Mouse (Mus musculus) frontal cortex, postnatal 14 days (tissue): ENCODE results near the gene Map4k5.

ENCODE experiments used
- DNase-seq, 2 experiments: peaks; one replicate each; pipeline ENCODE4 v3.0.0; 2022; ENCODE audit warnings: low spot score in 2 of 2

Map4k5 gene

DNA sequence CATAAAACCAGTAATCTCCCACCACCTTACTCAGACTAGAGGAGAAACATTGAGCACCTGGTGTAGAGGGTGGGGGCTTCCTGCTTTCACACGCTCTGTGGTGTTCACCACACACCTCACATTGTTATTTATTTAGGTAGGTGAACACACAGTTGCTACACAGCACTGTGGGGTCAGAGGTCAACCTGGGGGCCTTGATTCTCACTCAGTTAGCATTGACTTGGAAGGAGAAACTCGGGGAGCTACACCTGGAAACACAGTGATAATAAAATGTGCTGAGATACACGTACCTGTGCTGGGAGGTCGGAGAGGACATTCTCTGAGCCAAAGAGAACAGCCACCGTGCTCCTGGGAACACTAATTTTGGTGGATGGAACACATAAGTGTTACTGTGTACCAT, 104.6 kb downstream of the Map4k5 start:
- DNase-seq, result no peak

DNA sequence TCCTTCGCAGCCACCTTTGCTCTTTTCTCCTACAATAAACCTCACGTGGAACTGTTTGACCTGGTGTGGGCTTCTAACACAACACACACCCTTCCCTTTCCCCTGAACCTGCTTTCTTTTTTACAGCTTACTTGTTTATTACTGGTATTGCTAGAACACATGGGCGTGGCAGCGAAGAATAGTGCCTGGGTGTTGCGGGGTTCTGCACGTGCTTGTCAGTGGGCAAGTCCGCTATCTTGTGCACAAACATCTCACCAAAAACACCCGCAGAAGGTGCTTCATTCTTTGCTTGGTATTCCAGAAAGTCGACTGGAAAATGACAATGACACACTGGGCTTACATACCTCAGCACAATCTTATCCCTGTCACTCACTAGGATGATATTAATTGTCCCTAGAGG, 107.5 kb downstream of the Map4k5 start:
- no peak for DNase-seq

DNA sequence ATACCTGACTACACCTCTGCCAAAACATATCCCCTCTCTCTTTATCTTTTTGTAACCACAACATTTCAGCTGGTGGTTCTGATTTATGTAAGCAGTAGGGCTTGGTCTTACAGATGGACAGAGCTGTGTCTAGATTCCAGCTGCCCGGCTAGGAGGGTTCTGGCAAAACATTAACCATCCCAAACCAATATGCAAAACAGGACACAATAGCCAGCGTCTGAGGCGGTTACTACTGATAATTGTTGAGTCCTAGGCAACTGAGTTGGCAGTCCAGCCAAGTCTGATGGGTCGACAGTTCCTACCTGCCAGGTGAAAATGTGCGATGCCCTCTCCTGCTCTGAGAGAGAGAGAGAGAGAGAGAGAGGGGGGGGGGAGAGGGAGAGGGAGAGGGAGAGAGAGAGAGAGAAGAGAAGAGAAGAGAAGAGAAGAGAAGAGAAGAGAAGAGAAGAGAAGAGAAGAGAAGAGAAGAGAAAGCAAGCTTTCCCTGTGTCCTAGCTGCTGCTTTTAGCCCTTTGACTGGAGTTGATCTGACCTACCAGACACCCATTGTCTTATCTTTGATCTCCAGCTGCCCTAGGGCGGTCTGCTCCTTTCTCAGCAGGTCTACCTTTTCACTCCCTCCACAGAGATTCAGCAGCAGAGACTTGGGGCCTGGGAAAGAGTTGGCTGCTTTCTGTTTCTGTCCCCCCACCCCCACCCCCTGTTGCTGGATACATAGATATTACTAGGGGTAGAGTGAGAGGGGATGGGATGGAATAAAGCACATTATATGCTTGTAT, 109.6 kb downstream of the Map4k5 start:
- no peak for DNase-seq

DNA sequence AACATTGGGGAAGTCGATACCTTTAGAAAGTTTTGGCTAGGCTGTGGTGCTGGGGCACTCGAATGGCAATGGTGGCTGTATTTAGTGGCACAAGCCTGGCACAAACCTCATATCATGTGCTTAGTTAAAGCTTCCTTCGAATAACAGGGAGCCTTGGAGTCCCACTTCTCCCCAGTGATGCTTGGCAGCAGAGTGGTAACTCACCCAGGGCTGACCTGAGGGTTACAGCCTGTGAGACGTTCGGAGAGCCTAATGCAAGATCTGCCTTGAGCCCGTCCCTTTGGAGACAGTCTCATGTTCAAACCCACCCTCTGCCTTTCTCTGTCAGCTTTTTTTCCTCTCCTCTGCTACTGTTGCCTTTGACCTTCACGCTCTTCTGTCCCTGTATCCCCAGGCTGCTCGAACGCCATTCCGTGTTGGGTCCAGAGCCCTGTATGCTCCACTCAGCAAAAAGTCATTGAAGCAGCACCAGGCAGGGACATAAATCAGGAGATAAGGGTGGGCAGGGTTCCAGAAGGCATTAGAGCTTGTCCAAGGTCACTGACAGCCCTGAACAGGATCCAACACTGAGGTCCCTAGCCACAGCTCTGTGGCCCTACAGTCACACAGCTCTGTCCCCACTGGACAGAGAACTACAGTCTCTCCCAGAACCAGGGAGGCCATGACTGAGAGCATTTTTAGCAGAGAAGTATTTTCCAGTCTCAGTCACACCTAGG, 110.9 kb downstream of the Map4k5 start:
- DNase-seq, result no peak

DNA sequence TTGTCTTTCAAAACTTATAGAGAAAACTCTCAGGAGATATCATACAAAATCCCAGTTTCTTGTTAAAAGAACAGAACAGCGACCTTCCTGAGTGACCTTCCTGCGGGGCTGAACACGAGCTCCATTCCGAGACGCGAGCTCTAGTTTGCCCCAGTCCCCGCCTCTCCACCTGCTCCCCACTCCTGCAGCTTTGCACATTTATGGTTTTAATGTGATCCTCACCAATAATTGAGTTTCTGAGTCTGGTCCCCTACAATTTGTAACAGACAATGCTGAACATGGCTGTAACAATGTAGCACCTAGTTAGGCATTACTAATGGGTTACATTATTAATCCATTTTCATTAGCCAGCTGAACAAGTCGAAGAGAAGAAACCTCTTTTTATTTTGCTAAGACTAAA, 111.5 kb downstream of the Map4k5 start:
- DNase-seq, result no peak

DNA sequence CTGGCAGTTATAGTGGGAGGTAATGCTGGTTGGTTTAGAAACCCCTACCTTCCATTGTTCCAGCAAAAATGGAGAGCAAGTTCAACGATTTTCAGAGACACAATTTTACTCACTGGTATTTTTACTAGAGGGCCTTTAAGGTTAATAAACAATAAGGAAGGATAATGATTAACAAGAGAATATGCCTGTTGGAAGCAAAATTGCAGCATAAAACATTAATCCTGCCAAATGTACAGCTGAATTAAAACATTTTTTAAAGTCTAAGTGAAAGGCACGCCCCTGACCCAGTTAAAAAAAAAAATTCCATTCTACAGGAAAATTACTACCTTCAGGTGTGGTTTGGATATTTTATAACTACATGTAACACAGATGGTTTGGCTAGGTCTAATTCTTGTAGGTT, 115.0 kb downstream of the Map4k5 start:
- no peak for DNase-seq

DNA sequence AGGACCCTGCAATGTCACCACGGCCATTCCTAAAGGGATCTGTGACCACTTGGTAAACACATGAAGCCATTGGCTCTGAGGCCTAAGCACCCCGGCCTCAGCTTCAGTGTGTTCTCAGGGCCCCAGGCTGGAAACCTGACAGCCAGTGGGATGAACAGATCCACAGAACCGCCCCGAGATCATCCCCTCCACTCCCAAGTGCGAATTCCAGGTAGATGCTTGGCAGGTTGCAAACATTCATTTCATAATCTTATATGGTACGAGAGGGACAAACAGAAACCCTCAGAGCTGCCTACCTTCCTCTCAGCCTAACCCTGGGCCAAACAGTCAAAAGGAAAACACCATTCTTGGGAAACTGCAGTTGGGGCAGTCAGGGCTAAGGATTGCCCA, 115.7 kb downstream of the Map4k5 start:
- no peak for DNase-seq

DNA sequence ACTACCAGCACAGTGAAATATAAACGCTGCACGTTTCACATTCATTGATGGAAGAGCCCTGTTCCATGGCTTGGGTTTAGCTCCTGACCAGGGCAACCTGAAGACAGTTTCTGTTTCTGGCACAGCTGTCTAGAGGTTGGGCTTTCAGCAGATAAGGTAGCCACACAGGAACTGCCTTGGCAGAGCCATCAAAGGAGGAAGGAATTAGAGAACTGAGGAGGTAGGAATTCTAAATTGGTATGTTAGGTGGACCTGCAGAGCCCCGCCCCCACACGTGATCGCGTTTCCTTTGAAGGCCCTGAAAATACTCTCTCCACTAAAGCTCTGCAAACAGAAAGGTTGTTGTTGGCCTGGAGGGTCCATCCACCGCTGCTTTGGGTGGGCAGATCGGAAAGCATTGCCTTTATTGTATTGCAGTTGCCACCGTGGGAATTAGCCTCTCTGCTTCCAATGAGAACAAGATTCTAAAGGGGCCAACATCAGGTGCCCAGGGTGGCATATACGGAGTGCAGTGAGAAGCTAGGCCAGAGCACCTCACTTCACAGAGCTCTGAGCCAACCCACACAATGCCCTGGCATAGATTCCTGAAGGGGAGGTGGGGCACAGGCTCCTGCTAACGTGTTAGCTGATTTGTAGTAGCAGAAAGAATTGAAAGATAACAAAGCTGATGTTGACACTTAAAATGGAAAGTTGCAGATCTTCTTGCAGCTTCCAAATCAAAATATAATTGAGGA, 116.2 kb downstream of the Map4k5 start:
- no peak for DNase-seq

DNA sequence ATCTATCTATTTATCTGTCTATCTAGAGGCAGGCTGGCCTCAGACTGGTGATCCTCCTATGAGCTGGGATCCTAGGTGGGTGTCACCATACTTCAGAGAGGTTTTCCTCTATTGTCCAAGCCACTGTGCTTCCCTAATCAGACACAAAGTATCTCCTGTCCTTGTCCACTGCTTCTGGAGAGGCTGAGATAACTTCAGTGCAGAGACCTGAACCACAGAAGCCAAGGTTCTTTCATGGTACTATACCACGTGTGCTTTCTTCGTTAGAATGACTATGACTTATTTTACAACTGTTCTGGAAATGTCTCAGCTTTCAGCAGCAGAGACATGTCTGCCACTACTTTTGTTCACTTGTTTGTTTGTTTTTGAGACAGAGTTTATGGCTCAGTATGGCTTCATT, 124.2 kb downstream of the Map4k5 start:
- no peak for DNase-seq

DNA sequence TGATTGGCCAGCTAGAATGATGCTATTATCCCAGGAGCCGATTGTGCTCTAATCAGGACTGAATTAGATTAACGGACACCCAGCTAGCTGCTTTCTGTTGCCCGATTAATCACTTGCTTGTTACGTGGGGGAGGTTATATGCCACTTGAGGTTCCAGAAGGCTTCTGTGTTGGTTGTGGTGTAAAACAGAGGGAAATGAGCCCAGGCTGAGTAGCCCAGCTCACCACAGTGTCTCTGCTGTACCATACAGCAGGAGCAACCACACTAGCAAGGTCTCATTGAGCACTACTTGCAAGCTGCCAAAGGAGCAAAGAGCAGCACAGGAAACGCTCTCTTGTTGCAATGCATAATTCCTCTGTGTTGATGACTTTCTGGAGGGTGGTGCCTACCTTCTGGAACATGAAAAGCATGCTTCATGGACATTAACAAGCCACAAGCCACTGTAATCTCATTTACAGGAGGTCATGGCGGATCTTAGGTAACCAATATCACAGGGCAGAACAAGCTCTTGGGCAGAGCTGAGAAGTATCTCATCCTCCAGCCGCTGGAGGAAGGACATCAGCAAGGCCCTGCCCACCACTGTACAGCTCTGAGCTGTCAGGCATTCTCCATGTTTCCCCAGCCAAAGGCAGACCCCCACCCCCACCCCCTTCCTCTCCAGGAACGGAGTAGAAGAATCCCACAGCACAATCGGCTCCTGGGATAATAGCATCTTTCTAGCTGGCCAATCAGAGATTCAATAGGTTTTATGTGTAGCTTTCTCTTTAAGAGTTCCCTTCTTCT, 125.3 kb downstream of the Map4k5 start:
- DNase-seq, result no peak

DNA sequence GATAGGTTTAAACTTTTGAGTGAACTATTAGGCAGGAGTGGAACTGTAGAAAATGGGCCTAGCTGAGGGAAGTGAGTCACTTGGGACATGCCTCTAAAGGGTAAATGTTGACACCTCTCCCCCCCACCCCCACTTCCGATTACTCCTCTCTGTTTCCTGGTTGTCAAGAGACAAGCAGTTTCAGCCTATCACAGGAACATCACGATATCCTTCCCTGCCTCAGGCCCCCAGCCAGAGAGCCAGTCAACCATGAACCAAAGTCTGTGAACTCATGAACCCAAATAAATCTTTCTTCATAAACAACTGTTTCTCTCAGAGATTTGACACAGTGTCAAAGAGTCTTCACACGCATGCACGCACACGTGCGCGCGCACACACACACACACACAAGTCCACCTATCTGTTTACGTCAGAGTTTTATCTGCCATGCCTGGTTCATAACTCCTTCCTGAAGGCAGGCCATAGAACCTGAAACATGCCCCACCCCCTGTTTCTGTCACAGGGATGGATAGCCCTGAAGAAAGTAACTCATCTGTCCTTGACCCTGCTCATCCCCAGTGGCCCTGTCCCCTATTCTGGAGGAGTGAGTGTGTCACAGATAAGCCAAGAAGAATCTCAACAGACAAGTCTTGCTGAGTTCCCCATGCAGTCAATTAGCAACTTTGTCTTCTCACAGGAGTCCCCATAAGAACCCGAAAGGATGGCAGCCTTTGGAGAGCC, 126.7 kb downstream of the Map4k5 start:
- no peak for DNase-seq

DNA sequence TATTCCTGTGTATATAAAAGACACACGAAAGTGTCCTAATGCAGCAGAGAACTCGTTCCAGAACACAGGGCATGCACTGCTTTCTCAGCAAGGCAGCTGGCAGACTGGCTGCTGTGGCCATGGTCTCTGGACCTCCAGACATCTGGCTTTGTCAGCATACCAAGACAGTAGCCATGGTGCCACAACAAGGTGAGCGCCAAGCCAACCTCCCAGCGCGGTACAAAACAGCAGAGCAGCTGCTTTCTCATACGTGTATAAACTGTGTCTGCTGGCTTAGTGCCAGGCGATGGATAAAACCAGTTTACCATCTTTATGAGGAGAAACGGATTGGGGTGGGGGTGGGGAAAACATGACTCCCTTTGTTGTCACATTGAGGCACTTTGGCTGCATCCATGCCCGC, 127.5 kb downstream of the Map4k5 start:
- DNase-seq, result no peak

DNA sequence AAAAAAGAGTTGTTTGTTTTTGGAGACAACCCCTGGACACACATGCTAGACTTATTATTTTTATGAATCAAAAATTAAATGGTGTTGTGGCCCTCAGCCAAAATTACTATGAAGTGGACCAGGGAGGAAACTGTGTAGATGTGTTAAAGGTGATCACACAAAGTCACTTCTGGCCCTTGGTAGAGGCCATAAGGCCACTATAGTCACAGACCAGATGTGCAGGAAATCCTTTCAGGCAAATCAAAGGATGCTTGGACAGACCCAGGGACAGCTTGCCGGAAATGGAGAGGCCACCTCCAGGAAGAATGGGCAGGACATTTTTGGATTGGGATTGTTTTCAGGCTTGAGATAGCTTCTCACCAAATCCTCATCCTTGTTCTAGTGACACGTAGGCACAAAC, 131.4 kb downstream of the Map4k5 start:
- no peak for DNase-seq

DNA sequence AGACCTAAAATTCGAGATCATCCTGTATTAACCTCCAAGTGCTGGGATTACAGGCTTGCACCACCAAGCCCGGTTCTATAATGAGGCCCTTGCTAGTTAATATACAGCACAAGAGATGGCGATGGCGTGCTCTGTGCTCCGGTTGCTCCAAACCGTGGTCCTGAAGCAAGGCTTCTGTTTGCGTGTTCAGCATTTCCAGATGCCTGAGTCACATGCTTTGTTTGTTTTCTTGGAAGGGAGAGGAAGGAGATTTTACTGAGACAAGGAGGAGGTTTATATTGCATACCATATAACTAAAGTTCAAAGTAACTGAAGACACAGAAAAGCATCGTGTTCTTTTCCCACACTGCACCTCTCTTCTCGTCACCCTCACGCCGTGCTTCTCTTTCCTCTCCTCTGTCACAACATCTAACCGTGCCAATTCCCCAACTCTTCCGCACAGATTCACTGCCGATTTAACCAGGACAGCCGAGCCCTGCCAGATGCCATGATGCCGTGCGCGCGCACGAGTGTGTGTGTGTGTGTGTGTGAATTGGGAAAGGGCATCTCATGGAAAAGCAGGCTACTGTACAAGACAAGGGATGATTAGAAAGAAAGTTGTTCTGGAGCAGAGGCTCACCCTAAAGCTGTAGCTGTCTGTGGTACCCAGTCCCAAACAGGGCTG, 132.1 kb downstream of the Map4k5 start:
- DNase-seq, result no peak

DNA sequence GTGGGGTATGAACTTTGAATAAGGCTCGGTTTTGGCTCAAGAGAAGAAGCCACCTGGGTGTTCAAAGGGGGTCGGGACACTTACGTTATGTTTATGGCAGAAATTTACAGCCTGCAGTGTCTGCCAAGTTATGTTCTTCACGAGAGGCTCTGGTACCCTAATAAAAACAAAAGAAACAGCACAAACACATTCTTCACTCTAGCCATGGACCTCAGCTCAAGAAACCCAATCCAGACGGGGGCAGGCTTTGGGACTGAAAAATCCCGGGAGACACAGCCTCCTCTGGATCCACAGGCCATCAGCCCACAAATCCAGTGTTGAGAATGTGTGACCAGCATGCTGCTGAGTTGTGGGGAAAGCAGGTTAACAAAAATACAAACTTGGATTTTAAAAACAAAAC, 133.0 kb downstream of the Map4k5 start:
- no peak for DNase-seq

DNA sequence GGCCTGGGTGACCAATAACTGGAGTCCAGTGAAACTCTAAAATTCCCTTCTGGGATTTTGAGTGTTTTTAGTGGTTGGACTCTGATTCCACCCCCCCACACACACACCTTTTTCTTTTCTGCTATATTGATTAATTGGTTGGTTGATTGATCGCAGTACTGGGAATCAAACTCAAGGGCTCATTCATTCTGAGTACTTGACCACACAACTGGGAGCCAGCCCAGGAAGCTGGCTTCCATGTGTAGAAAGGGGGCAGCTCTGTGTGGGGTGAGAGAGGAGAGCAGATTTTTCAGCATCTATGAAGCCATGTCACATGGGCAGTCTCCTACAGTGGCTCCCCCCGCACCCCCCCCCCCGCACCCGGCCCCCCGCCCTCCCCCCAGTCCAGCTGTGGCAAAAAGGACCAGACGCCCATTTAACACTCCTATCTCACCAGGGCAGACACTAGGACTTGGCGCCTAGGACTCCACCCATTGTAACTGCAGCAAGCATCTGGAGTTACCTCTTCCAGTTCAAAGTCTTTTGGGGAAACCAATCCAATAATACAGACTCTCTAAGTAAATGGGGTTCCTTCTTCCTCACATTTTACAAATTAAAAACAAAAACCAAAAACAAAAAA, 133.6 kb downstream of the Map4k5 start:
- DNase-seq, result no peak

DNA sequence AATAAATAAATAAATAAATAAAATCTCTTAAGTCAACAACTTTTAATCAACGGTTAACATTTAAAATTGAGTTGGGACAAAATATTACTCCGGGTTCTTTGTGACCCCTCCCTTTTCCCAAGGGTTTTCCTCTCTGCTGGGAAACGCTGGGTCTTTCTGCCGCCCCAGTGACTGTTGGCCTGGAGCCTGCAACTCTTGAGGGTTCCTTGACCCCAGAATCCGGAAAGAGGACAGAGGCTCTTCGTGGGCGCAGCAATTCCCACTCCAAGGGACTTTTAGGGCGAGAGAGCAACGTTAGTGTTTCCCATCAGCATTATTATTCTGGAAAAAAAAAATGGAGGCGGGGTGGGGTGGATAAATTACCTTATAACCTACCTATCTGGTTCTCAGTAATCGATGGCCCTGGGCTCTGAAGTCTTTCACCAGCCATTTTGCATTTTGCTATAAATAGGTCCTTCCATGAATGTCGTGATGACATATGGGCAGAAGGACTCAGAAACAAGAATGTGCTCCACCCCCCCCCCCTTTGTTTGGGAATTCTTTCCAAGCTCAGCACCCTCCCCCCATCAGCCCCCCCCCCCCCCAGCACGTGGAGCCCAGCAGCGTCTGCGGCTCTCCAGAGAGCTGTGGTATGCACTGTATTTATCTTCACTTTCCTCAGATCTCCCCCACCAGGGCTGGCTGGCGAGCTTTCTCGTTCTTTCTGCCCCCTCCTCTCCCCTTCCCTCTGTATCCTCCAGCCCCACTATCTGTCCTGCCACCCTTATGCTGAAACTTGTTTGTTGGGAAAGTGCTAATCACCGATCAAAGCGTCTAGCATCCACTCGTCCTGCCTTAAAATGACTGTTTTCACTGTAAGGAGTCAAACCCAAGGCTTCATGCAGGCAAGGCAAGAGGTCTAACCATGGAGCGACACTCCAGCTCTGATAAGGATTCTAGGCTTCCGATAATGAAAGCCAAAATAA, 134.5 kb downstream of the Map4k5 start:
- DNase-seq, result no peak

DNA sequence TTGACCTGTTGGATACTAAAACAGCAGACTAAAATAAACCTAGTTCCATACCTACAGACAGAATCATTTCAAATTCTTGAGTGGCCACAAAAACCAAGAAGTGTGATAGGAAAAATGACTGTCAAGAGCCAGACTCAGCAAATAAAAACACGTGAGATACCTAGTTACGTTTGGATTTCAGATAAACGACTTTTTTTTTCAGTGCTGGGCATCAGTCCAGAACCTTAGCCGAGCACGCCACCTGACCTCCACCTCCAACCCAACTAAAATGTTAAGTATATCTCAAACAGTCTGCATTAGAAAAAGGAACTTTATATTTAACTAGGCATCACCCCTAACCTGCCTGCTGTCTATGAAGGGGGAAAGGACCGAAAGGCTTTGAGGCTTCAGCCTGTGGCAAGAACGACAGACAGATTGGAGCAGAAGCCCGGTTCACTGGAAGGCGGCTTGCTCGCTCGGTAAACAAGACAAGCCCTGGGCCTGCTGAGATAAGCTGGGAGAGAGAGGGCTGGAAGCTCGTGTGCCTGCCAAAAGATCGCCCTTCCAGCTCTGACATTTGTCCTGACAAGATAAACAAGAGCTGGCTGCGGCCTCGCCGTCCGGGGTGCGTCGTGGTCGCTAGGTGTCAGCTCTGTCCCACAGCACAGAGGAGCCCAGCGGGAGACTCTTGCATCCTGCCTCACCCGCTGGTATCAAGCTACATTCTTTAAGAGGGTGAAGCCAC, 135.4 kb downstream of the Map4k5 start:
- DNase-seq, result peak; percentile 38 to 44

DNA sequence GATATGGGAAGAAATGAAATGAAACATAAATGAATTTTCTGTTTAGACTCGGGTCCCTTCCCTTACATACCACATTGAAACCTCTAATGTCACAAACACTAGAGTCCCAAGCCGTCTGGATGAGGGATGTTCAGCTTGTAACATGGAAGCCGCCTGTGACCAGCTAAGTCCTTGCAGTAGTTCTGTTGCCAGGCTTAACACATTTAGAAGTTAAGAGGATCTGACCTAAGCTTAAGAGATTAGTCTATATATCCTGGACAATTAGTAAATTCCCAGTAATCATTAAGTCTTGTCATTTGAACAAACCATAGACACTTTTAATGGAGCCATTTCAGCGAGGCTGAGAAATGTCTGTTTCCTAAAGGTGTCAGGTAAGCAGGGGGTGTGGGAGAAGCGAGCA, 137.0 kb downstream of the Map4k5 start:
- no peak for DNase-seq
